Mouse (Mus musculus) MEL (cell line): ENCODE measurements around the gene Fam161a. TPM values are rescaled to one million over a fixed set of nuclear protein-coding genes. Genes with fewer than 3 reads are reported as not detected.

Experiments used
- DNase-seq: peaks from one replicate; pipeline ENCODE4 v3.0.0; 2011; ENCODE audit warnings: low read depth, low spot score
- H3K27ac ChIP-seq: 2 replicates; pipeline ENCODE4 v1.5.1; 2012; ENCODE audit warnings: low read depth, mild to moderate bottlenecking, control low read depth, low read length, moderate library complexity; ENCODE audit not compliant: control insufficient read depth
- H3K27me3 ChIP-seq, 2 experiments: fragments of 150-350 bp in 1 of 2; sonication (generic) in 1 of 2; 2 replicates each; pipeline ENCODE4 v1.6.1; 2012; ENCODE audit warnings: low read length in 2 of 2, mild to moderate bottlenecking in 2 of 2, improper control_type of control experiment in 1 of 2, moderate library complexity in 1 of 2; ENCODE audit not compliant: insufficient read depth in 2 of 2, control insufficient read depth in 1 of 2
- H3K36me3 ChIP-seq, 2 experiments: 2 replicates each; pipeline ENCODE4 v1.6.1; 2012 to 2014; ENCODE audit warnings: low read length in 2 of 2, improper control_type of control experiment in 1 of 2, inconsistent platforms in 1 of 2, mild to moderate bottlenecking in 1 of 2; ENCODE audit not compliant: insufficient read depth in 2 of 2, control insufficient read depth in 1 of 2
- H3K4me1 ChIP-seq, 2 experiments: fragments of 150-350 bp in 1 of 2; sonication (generic) in 1 of 2; 2 replicates each; pipeline ENCODE4 v1.6.1; 2012; ENCODE audit warnings: low read length in 2 of 2, improper control_type of control experiment in 1 of 2, mild to moderate bottlenecking in 1 of 2; ENCODE audit not compliant: insufficient read depth in 2 of 2, control insufficient read depth in 1 of 2
- H3K4me3 ChIP-seq, 2 experiments: fragments of 150-350 bp in 1 of 2; sonication (generic) in 1 of 2; 2 replicates each; pipeline ENCODE4 v1.5.1; 2012; ENCODE audit warnings: low read depth in 2 of 2, low read length in 2 of 2, mild to moderate bottlenecking in 2 of 2, moderate library complexity in 2 of 2, control low read depth in 1 of 2, improper control_type of control experiment in 1 of 2; ENCODE audit not compliant: control insufficient read depth in 1 of 2, insufficient read depth in 1 of 2
- H3K79me2 ChIP-seq: 2 replicates; pipeline ENCODE4 v1.6.1; 2012; ENCODE audit warnings: mild to moderate bottlenecking, low read length, moderate library complexity; ENCODE audit not compliant: control insufficient read depth, poor library complexity, insufficient read depth
- H3K9ac ChIP-seq: 2 replicates; pipeline ENCODE4 v1.6.1; 2012; ENCODE audit warnings: low read depth, mild to moderate bottlenecking, control low read depth, low read length, moderate library complexity; ENCODE audit not compliant: control insufficient read depth, poor library complexity, severe bottlenecking
- H3K9me3 ChIP-seq: fragments of 150-350 bp; sonication (generic); replicated peaks from 2 replicates; pipeline ENCODE4 v1.6.1; 2012; ENCODE audit warnings: mild to moderate bottlenecking, low read length, improper control_type of control experiment, moderate library complexity; ENCODE audit not compliant: insufficient read depth
- CHD1 ChIP-seq: IDR thresholded peaks from 2 replicates; pipeline ENCODE4 v1.6.1; 2012; ENCODE audit warnings: low read depth, mild to moderate bottlenecking, inconsistent platforms, low read length, improper control_type of control experiment
- CHD2 ChIP-seq: IDR thresholded peaks from 2 replicates; pipeline ENCODE4 v1.6.1; 2011; ENCODE audit warnings: low read length, improper control_type of control experiment
- CTCF ChIP-seq, 3 experiments: IDR thresholded peaks in 2 of 3; conservative IDR thresholded peaks in 1 of 3; 2 replicates each; pipeline ENCODE4 v1.5.1; 2011 to 2012; ENCODE audit warnings: low read length in 3 of 3, low read depth in 2 of 3, mild to moderate bottlenecking in 2 of 3, improper control_type of control experiment in 1 of 3, inconsistent platforms in 1 of 3, mixed read lengths in 1 of 3, moderate library complexity in 1 of 3; ENCODE audit not compliant: control insufficient read depth in 1 of 3, insufficient read depth in 1 of 3, poor library complexity in 1 of 3, severe bottlenecking in 1 of 3
- E2F4 ChIP-seq: IDR thresholded peaks from 2 replicates; pipeline ENCODE4 v1.6.1; 2011; ENCODE audit warnings: low read depth, low read length, improper control_type of control experiment, borderline replicate concordance
- ELF1 ChIP-seq: IDR thresholded peaks from 2 replicates; pipeline ENCODE4 v1.6.1; 2014; ENCODE audit warnings: low read depth, mild to moderate bottlenecking, inconsistent platforms, low read length, improper control_type of control experiment, moderate library complexity
- EP300 ChIP-seq, 2 experiments: IDR thresholded peaks; 2 replicates each; pipeline ENCODE4 v1.6.1; 2011; ENCODE audit warnings: improper control_type of control experiment in 2 of 2, low read length in 2 of 2, low read depth in 1 of 2, mild to moderate bottlenecking in 1 of 2
- ETS1 ChIP-seq: IDR thresholded peaks from 2 replicates; pipeline ENCODE4 v1.6.1; 2012; ENCODE audit warnings: low read depth, mild to moderate bottlenecking, inconsistent platforms, low read length, improper control_type of control experiment, moderate library complexity
- GABPA ChIP-seq: IDR thresholded peaks from 2 replicates; pipeline ENCODE4 v1.6.1; 2012; ENCODE audit warnings: low read depth, mild to moderate bottlenecking, inconsistent platforms, low read length, improper control_type of control experiment, moderate library complexity
- GATA1 ChIP-seq: IDR thresholded peaks from 2 replicates; pipeline ENCODE4 v1.6.1; 2011; ENCODE audit warnings: low read depth, low read length, improper control_type of control experiment
- HCFC1 ChIP-seq: IDR thresholded peaks from 2 replicates; pipeline ENCODE4 v1.6.1; 2012; ENCODE audit warnings: low read depth, mild to moderate bottlenecking, inconsistent platforms, low read length, improper control_type of control experiment, moderate library complexity
- JUND ChIP-seq: IDR thresholded peaks from 2 replicates; pipeline ENCODE4 v1.6.1; 2011; ENCODE audit warnings: low read depth, mild to moderate bottlenecking, improper control_type of control experiment, low read length
- MAFK ChIP-seq: IDR thresholded peaks from 2 replicates; pipeline ENCODE4 v1.6.1; 2011; ENCODE audit warnings: low read depth, mild to moderate bottlenecking, low read length, improper control_type of control experiment, borderline replicate concordance
- MAZ ChIP-seq: IDR thresholded peaks from 2 replicates; pipeline ENCODE4 v1.6.1; 2012; ENCODE audit warnings: low read depth, mild to moderate bottlenecking, inconsistent platforms, low read length, improper control_type of control experiment
- MEF2A ChIP-seq: IDR thresholded peaks from 2 replicates; pipeline ENCODE4 v1.6.1; 2014; ENCODE audit warnings: low read depth, mild to moderate bottlenecking, inconsistent platforms, low read length, improper control_type of control experiment; ENCODE audit not compliant: poor library complexity, insufficient replicate concordance, severe bottlenecking; ENCODE audit errors: extremely low read depth
- MYB ChIP-seq: IDR thresholded peaks from 2 replicates; pipeline ENCODE4 v1.6.1; 2011; ENCODE audit warnings: mild to moderate bottlenecking, low read depth, low read length, improper control_type of control experiment
- MYC ChIP-seq: IDR thresholded peaks from 2 replicates; pipeline ENCODE4 v1.6.1; 2011; ENCODE audit warnings: low read depth, mild to moderate bottlenecking, low read length, improper control_type of control experiment, moderate library complexity
- POLR2A ChIP-seq, 2 experiments: IDR thresholded peaks; 2 replicates each; pipeline ENCODE4 v1.6.1; 2011 to 2012; ENCODE audit warnings: low read length in 2 of 2, mild to moderate bottlenecking in 2 of 2, control low read depth in 1 of 2, improper control_type of control experiment in 1 of 2, low read depth in 1 of 2, moderate library complexity in 1 of 2; ENCODE audit not compliant: control insufficient read depth in 1 of 2, insufficient read depth in 1 of 2, poor library complexity in 1 of 2
- POLR2AphosphoS2 ChIP-seq: IDR thresholded peaks from 2 replicates; pipeline ENCODE4 v1.6.1; 2011; ENCODE audit warnings: low read length, improper control_type of control experiment
- POLR2AphosphoS5 ChIP-seq: IDR thresholded peaks from 2 replicates; pipeline ENCODE4 v1.6.1; 2012; ENCODE audit warnings: low read depth, borderline replicate concordance, mild to moderate bottlenecking, inconsistent platforms, low read length, moderate library complexity, mixed read lengths
- RAD21 ChIP-seq: IDR thresholded peaks from 2 replicates; pipeline ENCODE4 v1.6.1; 2011; ENCODE audit warnings: mild to moderate bottlenecking, low read depth, low read length, improper control_type of control experiment
- RCOR1 ChIP-seq: IDR thresholded peaks from 2 replicates; pipeline ENCODE4 v1.6.1; 2012; ENCODE audit warnings: low read depth, mild to moderate bottlenecking, inconsistent platforms, low read length, improper control_type of control experiment
- SIN3A ChIP-seq: IDR thresholded peaks from 2 replicates; pipeline ENCODE4 v1.6.1; 2012; ENCODE audit warnings: low read length, improper control_type of control experiment, inconsistent platforms
- SMC3 ChIP-seq: IDR thresholded peaks from 2 replicates; pipeline ENCODE4 v1.6.1; 2011; ENCODE audit warnings: low read depth, low read length, improper control_type of control experiment
- TAL1 ChIP-seq: IDR thresholded peaks from 2 replicates; pipeline ENCODE4 v1.6.1; 2012; ENCODE audit warnings: mild to moderate bottlenecking, inconsistent platforms, low read length, moderate library complexity, mixed read lengths
- TBP ChIP-seq: IDR thresholded peaks from 2 replicates; pipeline ENCODE4 v1.8.0; 2011; ENCODE audit warnings: low read depth, low read length, improper control_type of control experiment
- TCF12 ChIP-seq: IDR thresholded peaks from 2 replicates; pipeline ENCODE4 v1.6.1; 2014; ENCODE audit warnings: low read depth, mild to moderate bottlenecking, inconsistent platforms, low read length, improper control_type of control experiment, moderate library complexity
- USF1 ChIP-seq: IDR thresholded peaks from 2 replicates; pipeline ENCODE4 v1.6.1; 2014; ENCODE audit warnings: low read depth, mild to moderate bottlenecking, inconsistent platforms, low read length, improper control_type of control experiment, moderate library complexity
- USF2 ChIP-seq, 2 experiments: IDR thresholded peaks; 2 replicates each; pipeline ENCODE4 v1.6.1; 2011 to 2012; ENCODE audit warnings: improper control_type of control experiment in 2 of 2, low read length in 2 of 2, borderline replicate concordance in 1 of 2, inconsistent platforms in 1 of 2, low read depth in 1 of 2, mild to moderate bottlenecking in 1 of 2; ENCODE audit not compliant: insufficient read depth in 1 of 2
- ZC3H11A ChIP-seq: IDR thresholded peaks from 2 replicates; pipeline ENCODE4 v1.6.1; 2012; ENCODE audit warnings: low read depth, mild to moderate bottlenecking, inconsistent platforms, low read length, improper control_type of control experiment
- ZMIZ1 ChIP-seq: IDR thresholded peaks from 2 replicates; pipeline ENCODE4 v1.6.1; 2012; ENCODE audit warnings: low read depth, mild to moderate bottlenecking, inconsistent platforms, low read length, improper control_type of control experiment, moderate library complexity
- ZNF384 ChIP-seq: IDR thresholded peaks from 2 replicates; pipeline ENCODE4 v1.6.1; 2012; ENCODE audit warnings: low read depth, mild to moderate bottlenecking, inconsistent platforms, low read length, improper control_type of control experiment
- polyA plus RNA-seq, 2 experiments: library from polyadenylated mRNA; stranded (reverse) in 1 of 2; unstranded in 1 of 2; fragments of >175 nt in 1 of 2; fragments of >200 nt in 1 of 2; gene quantifications; 2 replicates each; pipeline versions ENCODE4 v1.2.1 to v1.2.4; 2012; ENCODE audit warnings: low replicate concordance in 2 of 2, low read depth in 1 of 2; ENCODE audit not compliant: insufficient read length in 2 of 2, insufficient read depth in 1 of 2, missing spikeins in 1 of 2
- total RNA-seq: library from RNA; depleted of rRNA; stranded (reverse); fragments of 300-350 nt; gene quantifications from 2 replicates; pipeline ENCODE4 v1.2.3, GENCODE M21; 2012

Fam161a gene
- total and polyA plus RNA-seq, 3 experiments, result 0.27 to 1.0 TPM; not detected in 1

DNA sequence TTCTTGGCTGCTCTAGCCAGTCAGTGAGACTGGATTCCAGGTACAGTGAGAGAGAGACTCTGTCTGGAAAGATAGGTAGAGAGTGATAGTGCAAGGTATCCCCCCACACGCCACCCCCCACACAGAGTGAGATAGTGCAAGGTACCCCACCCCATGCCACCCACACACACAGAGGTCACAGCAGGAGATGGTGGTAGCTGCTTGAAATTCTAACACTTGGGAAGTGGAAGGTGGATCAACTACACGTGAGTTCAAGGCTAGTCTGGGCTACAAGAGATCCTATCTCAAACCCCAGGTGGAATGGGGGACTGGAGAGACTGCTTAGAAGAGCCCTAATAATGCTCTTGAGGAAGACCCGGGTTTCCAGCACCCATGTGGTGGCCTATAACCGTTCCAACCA lies 26.3 kb upstream of the Fam161a start:
- peak overlapping the region; percentile 73 for H3K9ac ChIP-seq
- TF ChIP-seq MAFK (no peak), GATA1 (peak; percentile 22), TAL1 (no peak), JUND (no peak), EP300 (IDR thresholded peaks at IDR 0.05; ENCODE audit: low read depth in 1 of 2, low read length in 2 of 2) (no peak), POLR2A (IDR thresholded peaks at IDR 0.05; ENCODE audit: control insufficient read depth in 1 of 2, insufficient read depth in 1 of 2, low read depth in 1 of 2, low read length in 2 of 2, poor library complexity in 1 of 2) (peak in 1 of 2 experiments; percentile 16; a peak in 1 of 4 replicates), GABPA (no peak)
- H3K27ac ChIP-seq, result peak overlapping the region; percentile 88
- H3K36me3 ChIP-seq, result peaks cover 0 to 43% of the 10 kb centered on the region in 2 experiments; a peak in 2 of 4 replicates
- H3K27me3 ChIP-seq, result no peaks in the 10 kb centered on the region
- H3K4me3 ChIP-seq, result peak overlapping the region; percentile 60 to 65
- H3K79me2 ChIP-seq, result peaks cover 45% of the 10 kb centered on the region
- peaks cover 9 to 18% of the 10 kb centered on the region in 2 experiments; a peak in 3 of 4 replicates for H3K4me1 ChIP-seq
- DNase-seq, result peak; percentile 61
- H3K9me3 ChIP-seq, result no peaks in the 10 kb centered on the region

DNA sequence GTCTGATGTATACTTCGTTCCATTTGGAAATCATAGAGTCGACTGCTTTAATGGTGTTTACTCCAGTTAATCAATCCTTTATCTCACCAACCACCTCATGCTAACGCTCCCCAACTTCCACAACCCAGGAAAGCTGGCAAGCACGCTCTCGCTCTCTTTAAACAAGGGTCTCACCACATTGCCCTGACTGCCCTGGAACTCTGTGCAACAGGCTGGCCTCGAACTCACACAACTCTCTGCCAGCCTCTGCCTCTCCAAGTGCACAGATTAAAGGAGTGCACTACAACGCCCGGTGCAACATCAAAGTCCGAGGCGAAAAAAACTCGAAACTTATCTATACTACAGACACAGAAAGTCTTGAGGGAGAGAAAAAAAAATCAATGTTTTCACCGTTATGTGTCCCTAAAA lies 25.8 kb upstream of the Fam161a start:
- H3K9ac ChIP-seq, result peak overlapping the region; percentile 73
- H3K27ac ChIP-seq, result peak overlapping the region; percentile 88
- no peaks in the 10 kb centered on the region for H3K9me3 ChIP-seq
- peaks cover 9 to 18% of the 10 kb centered on the region in 2 experiments; a peak in 3 of 4 replicates for H3K4me1 ChIP-seq
- H3K36me3 ChIP-seq, result peaks cover 0 to 38% of the 10 kb centered on the region in 2 experiments; a peak in 2 of 4 replicates
- H3K4me3 ChIP-seq, result peak overlapping the region; percentile 60 to 65
- DNase-seq, result no peak
- H3K79me2 ChIP-seq, result peaks cover 40% of the 10 kb centered on the region
- H3K27me3 ChIP-seq, result no peaks in the 10 kb centered on the region
- no peak for TF ChIP-seq ZMIZ1
- TF ChIP-seq ETS1, result no peak
- peak in 1 of 2 experiments; percentile 54; a peak in 2 of 4 replicates for TF ChIP-seq EP300 (IDR thresholded peaks at IDR 0.05; ENCODE audit: low read depth in 1 of 2, low read length in 2 of 2)
- no peak for TF ChIP-seq RCOR1
- TF ChIP-seq RAD21, result no peak
- no peak for TF ChIP-seq MYB
- no peak for TF ChIP-seq CTCF (IDR thresholded peaks at IDR 0.05 in 2 of 3, conservative IDR thresholded peaks at IDR 0.05 in 1 of 3; ENCODE audit: control insufficient read depth in 1 of 3, insufficient read depth in 1 of 3, low read depth in 2 of 3, low read length in 3 of 3, poor library complexity in 1 of 3, severe bottlenecking in 1 of 3)
- TF ChIP-seq TAL1, result no peak
- TF ChIP-seq HCFC1, result no peak
- TF ChIP-seq GATA1, result no peak
- peak; percentile 66 for TF ChIP-seq SIN3A
- TF ChIP-seq MAZ, result no peak
- no peak for TF ChIP-seq POLR2AphosphoS2
- TF ChIP-seq ELF1, result no peak
- TF ChIP-seq GABPA, result no peak
- peak; percentile 54; the same call in 1 of the 2 replicates for TF ChIP-seq MYC
- TF ChIP-seq USF2 (IDR thresholded peaks at IDR 0.05; ENCODE audit: borderline replicate concordance in 1 of 2, insufficient read depth in 1 of 2, low read depth in 1 of 2, low read length in 2 of 2), result no peak
- no peak for TF ChIP-seq ZC3H11A
- no peak for TF ChIP-seq MAFK
- TF ChIP-seq TBP, result no peak
- no peak for TF ChIP-seq SMC3
- TF ChIP-seq CHD1, result no peak; the same call in 1 of the 2 replicates
- no peak for TF ChIP-seq POLR2AphosphoS5
- peak; percentile 54; the same call in 1 of the 2 replicates for TF ChIP-seq ZNF384
- TF ChIP-seq CHD2, result no peak
- no peak for TF ChIP-seq E2F4
- TF ChIP-seq MEF2A, result no peak
- TF ChIP-seq TCF12, result no peak
- no peak for TF ChIP-seq USF1
